Mouse (Mus musculus) G1E (cell line): ENCODE results near the gene Dzip1l. TPM values are rescaled to one million over a fixed set of nuclear protein-coding genes. Genes with fewer than 3 reads are reported as not detected.

Experiments used
- ATAC-seq: 2 replicates; pipeline ENCODE4 v1.8.0; 2016; ENCODE audit warnings: mild to moderate bottlenecking; ENCODE audit not compliant: insufficient number of reproducible peaks, poor library complexity, low FRiP score, severe bottlenecking; ENCODE audit errors: extremely low read depth
- DNase-seq: peaks from one replicate; pipeline ENCODE4 v3.0.0; 2012; ENCODE audit warnings: low spot score
- H3K27me3 ChIP-seq: 2 replicates; pipeline ENCODE4 v1.6.1; 2012; ENCODE audit warnings: mild to moderate bottlenecking, low read length, inconsistent platforms; ENCODE audit not compliant: insufficient read depth
- H3K36me3 ChIP-seq: replicated peaks from 2 replicates; pipeline ENCODE3; 2012; ENCODE audit warnings: mild to moderate bottlenecking, inconsistent platforms
- H3K4me1 ChIP-seq: 2 replicates; pipeline ENCODE4 v1.6.1; 2012; ENCODE audit warnings: low read depth, low read length, inconsistent platforms, mixed read lengths; ENCODE audit not compliant: insufficient read depth
- H3K4me3 ChIP-seq: 2 replicates; pipeline ENCODE4 v1.5.1; 2012; ENCODE audit warnings: low read depth, mild to moderate bottlenecking, inconsistent platforms, low read length, moderate library complexity, mixed read lengths
- H3K9me3 ChIP-seq: replicated peaks from 2 replicates; pipeline ENCODE4 v1.6.1; 2012; ENCODE audit warnings: inconsistent platforms
- CTCF ChIP-seq: IDR thresholded peaks from 2 replicates; pipeline ENCODE4 v1.5.1; 2012; ENCODE audit warnings: low read depth, low read length, inconsistent platforms, mixed read lengths
- GATA1 ChIP-seq: IDR thresholded peaks from 2 replicates; pipeline ENCODE4 v1.6.1; 2012; ENCODE audit warnings: borderline replicate concordance, low read length, inconsistent platforms, mixed read lengths
- GATA2 ChIP-seq: IDR thresholded peaks from 2 replicates; pipeline ENCODE4 v1.6.1; 2012; ENCODE audit warnings: low read depth, low read length, inconsistent platforms, borderline replicate concordance
- POLR2AphosphoS5 ChIP-seq: IDR thresholded peaks from 2 replicates; pipeline ENCODE4 v1.6.1; 2012; ENCODE audit warnings: low read depth, low read length, inconsistent platforms; ENCODE audit not compliant: insufficient replicate concordance
- TAL1 ChIP-seq: conservative IDR thresholded peaks from 2 replicates; pipeline ENCODE4 v1.6.1; 2012; ENCODE audit warnings: low read depth, low read length, inconsistent platforms, mixed read lengths
- polyA plus RNA-seq: library from polyadenylated mRNA; stranded (reverse); fragments of >175 nt; gene quantifications from 2 replicates; pipeline ENCODE4 v1.2.3, GENCODE M21; 2012
- total RNA-seq, 2 experiments: library from RNA; stranded (forward) in 1 of 2; stranded (reverse) in 1 of 2; fragments of 200-1000 nt in 1 of 2; fragments of >200 nt in 1 of 2; fragmentation: Nextera tagmentation in 1 of 2; gene quantifications; 2 replicates each; pipeline ENCODE4 v1.2.3; 2014 to 2017

Gene Dzip1l
- total and polyA plus RNA-seq, 3 experiments: 0.33 TPM; not detected in 2

DNA sequence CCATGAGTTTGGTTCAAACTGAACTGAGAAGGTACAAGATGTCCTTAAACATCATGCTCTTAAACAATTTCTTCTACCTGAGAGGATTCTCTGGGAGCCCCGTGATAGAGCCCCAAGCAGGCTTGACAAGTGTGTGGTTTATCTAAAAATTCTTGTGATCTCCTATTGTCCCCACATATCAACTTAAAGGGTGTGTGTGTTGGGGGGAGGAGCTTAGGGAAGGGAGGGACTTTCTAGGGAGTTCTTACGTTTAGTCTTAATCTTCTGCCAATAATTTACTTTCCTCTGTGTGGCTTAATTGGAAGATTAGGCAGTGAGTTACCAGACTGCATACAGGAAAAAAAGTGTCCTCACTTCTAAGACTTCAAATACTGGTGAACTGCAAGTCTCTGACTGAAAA, 17.1 kb upstream of the Dzip1l start, which contains the start of gene A4gnt:
Gene A4gnt (plus strand): TSS at position 301 of the 400 bp plus-strand sequence.
- Histone ChIP-seq H3K4me1 (no peaks in the 10 kb centered on the region), H3K9me3 (no peaks in the 10 kb centered on the region), H3K4me3 (no peak within 1 kb of the TSS), H3K36me3 (no peaks in the 10 kb centered on the region), H3K27me3 (peaks cover 10% of the 10 kb centered on the region)
- ATAC-seq (no peak), DNase-seq (no peak)
- TF ChIP-seq TAL1 (no peak), POLR2AphosphoS5 (no peak), CTCF (no peak), GATA1 (no peak), GATA2 (no peak)

DNA sequence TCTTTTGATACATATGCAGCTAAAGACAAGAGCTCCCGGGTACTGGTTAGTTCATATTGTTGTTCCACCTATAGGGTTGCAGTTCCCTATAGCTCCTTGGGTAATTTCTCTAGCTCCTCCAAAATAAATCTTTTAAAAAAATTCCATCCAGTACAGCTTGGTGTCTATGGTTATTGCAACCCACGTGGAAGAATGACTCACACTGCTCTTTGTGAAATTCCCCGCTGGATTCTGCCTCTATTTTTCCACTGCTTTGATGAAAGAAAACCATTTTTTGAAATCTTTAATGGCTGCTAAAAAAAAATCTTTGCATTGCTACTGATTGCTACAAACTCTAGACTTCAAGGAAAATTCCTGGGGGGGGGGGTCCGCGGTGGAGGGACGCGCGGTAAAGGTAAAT, 9.6 kb upstream of the Dzip1l start:
- H3K4me1 ChIP-seq: no peaks in the 10 kb centered on the region
- no peaks in the 10 kb centered on the region for H3K27me3 ChIP-seq
- ATAC-seq (no peak), DNase-seq (no peak)
- TF ChIP-seq CTCF: no peak
- TF ChIP-seq POLR2AphosphoS5: no peak
- no peaks in the 10 kb centered on the region for H3K36me3 ChIP-seq
- no peak overlapping the region for H3K4me3 ChIP-seq
- H3K9me3 ChIP-seq: no peaks in the 10 kb centered on the region

DNA sequence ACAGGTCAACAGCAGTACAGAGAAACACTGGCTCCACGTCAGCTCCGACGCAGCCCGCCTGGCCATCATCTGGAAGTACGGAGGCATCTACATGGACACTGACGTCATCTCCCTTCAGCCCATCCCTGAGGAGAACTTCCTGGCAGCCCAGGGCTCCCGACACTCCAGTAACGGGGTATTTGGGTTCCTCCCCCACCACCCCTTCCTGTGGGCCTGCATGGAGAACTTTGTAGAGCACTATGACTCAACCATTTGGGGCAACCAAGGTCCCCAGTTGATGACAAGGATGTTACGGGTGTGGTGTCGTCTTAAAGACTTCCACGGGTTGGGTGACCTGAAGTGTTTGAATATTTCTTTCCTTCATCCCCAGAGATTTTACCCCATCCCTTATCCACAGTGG, 9.1 kb upstream of the Dzip1l start:
- Histone ChIP-seq H3K36me3 (no peaks in the 10 kb centered on the region), H3K27me3 (no peaks in the 10 kb centered on the region), H3K9me3 (no peaks in the 10 kb centered on the region), H3K4me3 (no peak overlapping the region), H3K4me1 (no peaks in the 10 kb centered on the region)
- ATAC-seq (no peak), DNase-seq (no peak)
- TF ChIP-seq TAL1 (no peak), GATA1 (no peak), GATA2 (no peak), CTCF (no peak)

DNA sequence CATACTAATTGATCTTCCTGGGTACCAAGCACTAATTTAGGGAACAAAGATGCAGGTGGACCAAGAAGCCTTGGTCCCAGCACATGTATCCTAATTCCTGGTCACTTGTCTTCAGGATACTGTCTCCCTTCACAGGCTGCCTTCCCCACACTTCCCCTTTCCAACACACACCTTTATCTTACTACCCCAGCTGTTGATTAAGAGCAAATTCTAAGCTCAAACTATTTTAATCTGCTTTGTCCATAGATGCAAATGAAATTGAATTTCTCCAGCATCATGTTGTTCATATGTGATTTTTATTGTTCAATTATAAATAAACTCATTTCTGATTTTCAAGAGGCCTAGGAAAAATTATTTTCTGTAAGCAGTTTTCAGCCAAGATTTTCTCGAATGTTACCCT, 7.3 kb upstream of the Dzip1l start:
- no peaks in the 10 kb centered on the region for H3K36me3 ChIP-seq
- DNase-seq (no peak), ATAC-seq (no peak; the same call in 1 of the 2 replicates)
- no peak overlapping the region for H3K4me3 ChIP-seq
- H3K9me3 ChIP-seq: no peaks in the 10 kb centered on the region
- TF ChIP-seq TAL1: no peak
- TF ChIP-seq GATA2: no peak
- TF ChIP-seq GATA1: no peak
- no peak for TF ChIP-seq POLR2AphosphoS5
- TF ChIP-seq CTCF: no peak
- H3K27me3 ChIP-seq: no peaks in the 10 kb centered on the region
- no peaks in the 10 kb centered on the region for H3K4me1 ChIP-seq

DNA sequence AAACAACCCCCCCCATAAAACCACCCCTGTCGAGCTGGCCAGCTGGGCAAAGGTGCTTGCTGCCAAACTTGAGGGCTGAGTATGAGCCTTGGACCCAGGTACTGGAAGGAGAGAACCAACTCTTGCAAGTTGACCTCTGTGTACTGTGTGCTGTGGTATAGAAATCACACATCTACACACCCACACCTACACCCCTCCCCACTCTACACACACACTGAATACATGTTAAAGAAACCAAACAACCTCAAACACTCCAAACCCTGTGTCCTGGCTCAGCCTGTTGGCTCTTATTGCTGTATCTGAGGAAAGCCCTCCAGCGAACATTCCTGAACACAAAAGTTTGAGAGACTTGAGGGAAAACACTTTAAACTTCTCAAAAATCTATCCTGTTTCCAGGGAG, 6.3 kb upstream of the Dzip1l start:
- TF ChIP-seq GATA1 (no peak), TAL1 (no peak), GATA2 (no peak), POLR2AphosphoS5 (no peak), CTCF (no peak)
- ATAC-seq: no peak

DNA sequence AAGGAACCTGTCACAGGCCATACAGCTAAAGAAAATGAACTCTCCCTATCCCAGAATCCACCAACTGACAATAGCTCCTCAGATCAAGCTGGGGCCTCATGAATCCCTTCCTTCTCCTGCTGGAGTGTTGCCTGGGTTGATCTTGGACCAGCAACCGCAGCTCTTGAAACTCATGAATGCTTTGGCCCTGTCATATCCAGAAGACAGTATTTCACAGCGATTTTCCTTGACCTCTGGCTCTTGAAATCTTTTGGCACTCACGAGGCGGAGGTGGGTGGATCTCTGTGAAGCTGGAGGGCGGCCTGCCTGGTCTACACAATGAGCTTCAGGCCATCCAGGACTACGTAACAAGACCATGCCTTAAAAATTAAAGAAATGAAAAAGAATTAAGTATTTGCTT, 5.2 kb upstream of the Dzip1l start:
- H3K4me3 ChIP-seq: no peak overlapping the region

More for the DNA sequence above, 6.3 kb upstream of the Dzip1l start:
- no peak for DNase-seq
- Histone ChIP-seq H3K4me3 (no peak overlapping the region), H3K36me3 (no peaks in the 10 kb centered on the region), H3K9me3 (no peaks in the 10 kb centered on the region), H3K27me3 (no peaks in the 10 kb centered on the region), H3K4me1 (no peaks in the 10 kb centered on the region)

More for the DNA sequence above, 5.2 kb upstream of the Dzip1l start:
- TF ChIP-seq GATA2: no peak
- TF ChIP-seq CTCF: no peak
- TF ChIP-seq POLR2AphosphoS5: no peak
- TF ChIP-seq TAL1: no peak
- no peak for TF ChIP-seq GATA1
- no peaks in the 10 kb centered on the region for H3K4me1 ChIP-seq
- no peak for ATAC-seq
- no peaks in the 10 kb centered on the region for H3K9me3 ChIP-seq
- no peak for DNase-seq
- H3K27me3 ChIP-seq: no peaks in the 10 kb centered on the region
- H3K36me3 ChIP-seq: no peaks in the 10 kb centered on the region
